Mouse (Mus musculus): ENCODE data around the gene Etv3. TPM values are rescaled to one million over a fixed set of nuclear protein-coding genes. Genes with fewer than 3 reads are reported as not detected.

Gene Etv3
- total RNA-seq, 1 experiment = 8.8 TPM

DNA sequence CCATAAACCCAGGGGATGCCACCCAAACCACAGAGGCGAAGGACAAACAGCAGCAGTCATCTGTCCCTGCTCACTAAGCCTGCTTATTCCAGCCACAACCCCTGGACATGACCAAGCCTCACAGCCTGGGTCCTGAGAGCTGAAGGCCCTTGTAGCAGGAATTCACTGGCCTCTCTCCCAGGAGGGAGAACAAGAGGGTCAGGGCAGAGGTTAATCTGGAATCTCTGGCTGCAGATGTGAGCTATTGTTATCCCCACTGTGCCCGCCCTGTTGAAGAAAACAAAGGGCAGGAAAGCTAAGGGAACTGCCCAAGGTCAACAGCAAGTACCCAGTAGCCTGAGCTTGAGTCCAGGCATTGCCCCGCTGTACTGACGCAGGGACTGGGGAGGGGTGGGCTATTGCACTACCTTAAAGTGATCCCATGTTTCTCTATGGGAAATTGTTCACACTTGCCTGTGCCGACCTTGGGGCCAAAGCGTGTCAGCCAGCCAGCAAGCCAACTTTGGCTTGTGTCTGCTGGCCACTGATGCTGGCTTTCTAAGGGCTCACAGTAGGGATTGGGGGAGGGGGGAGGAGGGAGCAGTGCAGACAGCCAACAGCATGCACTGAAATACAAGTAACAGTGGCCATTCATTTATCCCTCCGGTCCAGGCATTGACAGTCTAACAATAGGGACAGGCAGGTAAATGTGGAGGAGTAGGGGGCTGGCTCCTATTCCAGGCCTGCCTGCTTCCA is 17.4 kb downstream of the Etv3 start:
- in situ Hi-C loops (cut with MboI; ENCODE audit: low sequenced_read_pairs in 2 of 2, unreplicated experiment in 2 of 2) = no loop called here
- Histone ChIP-seq H3K36me3 (ENCODE audit: control insufficient read depth, insufficient read depth, low read length, poor library complexity, severe bottlenecking) (peaks cover 5% of the 10 kb centered on the region; the same call in 1 of the 2 replicates), H3K4me3 (ENCODE audit: insufficient read depth in 1 of 2, low read depth in 1 of 2, low read length in 2 of 2, poor library complexity in 1 of 2, severe bottlenecking in 1 of 2) (no peak overlapping the region), H3K9ac (ENCODE audit: insufficient read depth, low read depth, low read length, poor library complexity, severe bottlenecking) (no peak overlapping the region), H3K27ac (ENCODE audit: insufficient read depth, low read depth, low read length, poor library complexity, severe bottlenecking) (no peak overlapping the region; the same call in 1 of the 2 replicates), H3K4me1 (ENCODE audit: control insufficient read depth in 2 of 2, insufficient read depth in 2 of 2, low read length in 2 of 2, poor library complexity in 1 of 2) (peaks cover 7 to 21% of the 10 kb centered on the region in 2 experiments; a peak in 3 of 4 replicates), H3K9me3 (ENCODE audit: control insufficient read depth, insufficient read depth, low read depth, low read length) (no peaks in the 10 kb centered on the region)
- TF ChIP-seq HCFC1 (IDR thresholded peaks at IDR 0.05; ENCODE audit: borderline replicate concordance, insufficient read depth, low read length) (no peak), CHD2 (IDR thresholded peaks at IDR 0.05; ENCODE audit: low read depth, low read length) (no peak), ZC3H11A (IDR thresholded peaks at IDR 0.05; ENCODE audit: borderline replicate concordance, low read depth, low read length) (no peak), ZNF384 (IDR thresholded peaks at IDR 0.05; ENCODE audit: low read depth, low read length) (no peak), MAFK (IDR thresholded peaks at IDR 0.05; ENCODE audit: insufficient read depth, low read depth, low read length) (no peak)
- no peak for DNase-seq (ENCODE audit: low read depth, low spot score)

DNA sequence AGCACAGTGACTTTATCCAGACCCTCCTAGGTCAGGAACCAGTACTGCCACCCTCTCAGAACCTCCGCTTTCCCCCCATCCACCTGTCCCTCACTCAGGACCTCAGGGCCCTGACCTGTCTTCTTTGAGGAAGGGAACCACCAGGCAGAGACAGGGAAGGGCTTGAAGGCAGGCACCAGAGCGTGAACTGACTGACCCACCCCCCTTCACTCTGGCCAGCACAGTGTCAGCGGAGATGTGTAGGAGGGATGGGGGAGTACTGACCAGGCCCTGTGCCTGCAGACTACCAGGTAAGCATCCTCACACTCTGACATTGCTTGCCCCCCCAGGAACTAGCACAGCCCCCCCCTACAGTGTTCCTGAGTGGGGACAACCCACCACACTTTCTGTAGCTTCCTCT is 20.3 kb downstream of the Etv3 start:
- peaks cover 7 to 21% of the 10 kb centered on the region in 2 experiments; a peak in 3 of 4 replicates for H3K4me1 ChIP-seq (ENCODE audit: control insufficient read depth in 2 of 2, insufficient read depth in 2 of 2, low read length in 2 of 2, poor library complexity in 1 of 2)
- no peak overlapping the region for H3K27ac ChIP-seq (ENCODE audit: insufficient read depth, low read depth, low read length, poor library complexity, severe bottlenecking)
- no peak overlapping the region for H3K9ac ChIP-seq (ENCODE audit: insufficient read depth, low read depth, low read length, poor library complexity, severe bottlenecking)

DNA sequence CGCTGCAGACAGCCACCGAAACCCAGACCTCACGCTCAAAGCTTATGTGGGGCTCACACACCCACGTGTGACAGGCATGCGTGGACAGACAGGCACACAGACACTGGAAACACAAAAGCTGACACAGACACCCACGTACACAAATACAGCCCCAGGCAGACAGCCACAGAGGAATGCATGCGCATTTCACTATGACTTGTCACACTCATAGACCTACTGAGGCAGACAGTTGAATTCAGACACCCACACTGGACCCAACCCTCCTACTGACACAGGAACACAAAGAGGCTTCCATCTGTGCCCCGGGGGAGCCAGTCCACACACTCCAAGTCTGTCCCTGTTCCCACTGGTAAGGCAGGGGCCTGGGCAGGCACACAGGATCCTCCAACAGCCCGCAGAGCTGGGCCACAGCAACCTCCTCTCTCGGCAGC is 21.1 kb downstream of the Etv3 start:
- in situ Hi-C loops (cut with MboI; ENCODE audit: low sequenced_read_pairs in 2 of 2, unreplicated experiment in 2 of 2) = no loop called here
- H3K27ac ChIP-seq (ENCODE audit: insufficient read depth, low read depth, low read length, poor library complexity, severe bottlenecking) = no peak overlapping the region
- no peak overlapping the region for H3K9ac ChIP-seq (ENCODE audit: insufficient read depth, low read depth, low read length, poor library complexity, severe bottlenecking)
- no peaks in the 10 kb centered on the region for H3K9me3 ChIP-seq (ENCODE audit: control insufficient read depth, insufficient read depth, low read depth, low read length)
- H3K36me3 ChIP-seq (ENCODE audit: control insufficient read depth, insufficient read depth, low read length, poor library complexity, severe bottlenecking) = no peaks in the 10 kb centered on the region
- no peak overlapping the region for H3K4me3 ChIP-seq (ENCODE audit: insufficient read depth in 1 of 2, low read depth in 1 of 2, low read length in 2 of 2, poor library complexity in 1 of 2, severe bottlenecking in 1 of 2)
- no peak for DNase-seq (ENCODE audit: low read depth, low spot score)
- peaks cover 7 to 16% of the 10 kb centered on the region in 2 experiments; a peak in 3 of 4 replicates for H3K4me1 ChIP-seq (ENCODE audit: control insufficient read depth in 2 of 2, insufficient read depth in 2 of 2, low read length in 2 of 2, poor library complexity in 1 of 2)
- TF ChIP-seq CHD2 (IDR thresholded peaks at IDR 0.05; ENCODE audit: low read depth, low read length) = no peak
- TF ChIP-seq ZNF384 (IDR thresholded peaks at IDR 0.05; ENCODE audit: low read depth, low read length) = no peak

More for the DNA sequence above, 20.3 kb downstream of the Etv3 start:
- no peak for DNase-seq (ENCODE audit: low read depth, low spot score)
- Histone ChIP-seq H3K36me3 (ENCODE audit: control insufficient read depth, insufficient read depth, low read length, poor library complexity, severe bottlenecking) (no peaks in the 10 kb centered on the region), H3K9me3 (ENCODE audit: control insufficient read depth, insufficient read depth, low read depth, low read length) (no peaks in the 10 kb centered on the region), H3K4me3 (ENCODE audit: insufficient read depth in 1 of 2, low read depth in 1 of 2, low read length in 2 of 2, poor library complexity in 1 of 2, severe bottlenecking in 1 of 2) (no peak overlapping the region)
- TF ChIP-seq CHD2 (IDR thresholded peaks at IDR 0.05; ENCODE audit: low read depth, low read length) (no peak), MAFK (IDR thresholded peaks at IDR 0.05; ENCODE audit: insufficient read depth, low read depth, low read length) (no peak), ZC3H11A (IDR thresholded peaks at IDR 0.05; ENCODE audit: borderline replicate concordance, low read depth, low read length) (no peak), HCFC1 (IDR thresholded peaks at IDR 0.05; ENCODE audit: borderline replicate concordance, insufficient read depth, low read length) (no peak), ZNF384 (IDR thresholded peaks at IDR 0.05; ENCODE audit: low read depth, low read length) (no peak)
- in situ Hi-C loops (cut with MboI; ENCODE audit: low sequenced_read_pairs in 2 of 2, unreplicated experiment in 2 of 2) = no loop called here

DNA sequence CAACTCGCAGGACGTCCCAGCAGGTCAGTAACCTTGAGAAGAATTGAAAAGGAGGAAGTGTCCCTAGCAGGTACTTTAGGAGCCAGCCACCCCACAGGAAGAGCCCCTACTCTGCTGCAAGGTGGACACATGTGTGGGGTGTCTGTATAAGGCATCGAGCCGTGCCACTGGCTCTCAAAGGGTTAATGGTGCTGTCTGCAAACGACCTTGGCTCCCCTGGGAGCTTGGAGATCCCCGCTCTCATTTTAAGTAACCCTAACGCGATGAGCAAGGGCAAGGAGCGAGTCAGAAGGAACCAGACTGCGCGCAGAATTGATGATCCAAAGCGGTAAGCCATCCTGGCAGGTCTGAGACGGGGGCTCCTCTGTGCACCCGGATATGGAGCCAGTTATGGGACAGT is 24.7 kb downstream of the Etv3 start:
- TF ChIP-seq ZNF384 (IDR thresholded peaks at IDR 0.05; ENCODE audit: low read depth, low read length) (no peak), CHD2 (IDR thresholded peaks at IDR 0.05; ENCODE audit: low read depth, low read length) (no peak), ZC3H11A (IDR thresholded peaks at IDR 0.05; ENCODE audit: borderline replicate concordance, low read depth, low read length) (no peak), MAFK (IDR thresholded peaks at IDR 0.05; ENCODE audit: insufficient read depth, low read depth, low read length) (no peak), HCFC1 (IDR thresholded peaks at IDR 0.05; ENCODE audit: borderline replicate concordance, insufficient read depth, low read length) (no peak)
- H3K27ac ChIP-seq (ENCODE audit: insufficient read depth, low read depth, low read length, poor library complexity, severe bottlenecking) = no peak overlapping the region
- H3K4me3 ChIP-seq (ENCODE audit: insufficient read depth in 1 of 2, low read depth in 1 of 2, low read length in 2 of 2, poor library complexity in 1 of 2, severe bottlenecking in 1 of 2) = peak overlapping the region in 1 of 2 experiments; percentile 23; a peak in 1 of 4 replicates
- H3K4me1 ChIP-seq (ENCODE audit: control insufficient read depth in 2 of 2, insufficient read depth in 2 of 2, low read length in 2 of 2, poor library complexity in 1 of 2) = no peaks in the 10 kb centered on the region; a peak in 1 of 4 replicates
- no peak overlapping the region for H3K9ac ChIP-seq (ENCODE audit: insufficient read depth, low read depth, low read length, poor library complexity, severe bottlenecking)
- H3K36me3 ChIP-seq (ENCODE audit: control insufficient read depth, insufficient read depth, low read length, poor library complexity, severe bottlenecking) = no peaks in the 10 kb centered on the region
- H3K9me3 ChIP-seq (ENCODE audit: control insufficient read depth, insufficient read depth, low read depth, low read length) = no peaks in the 10 kb centered on the region
- in situ Hi-C loops (cut with MboI; ENCODE audit: low sequenced_read_pairs in 2 of 2, unreplicated experiment in 2 of 2) = no loop called here
- DNase-seq (ENCODE audit: low read depth, low spot score) = no peak
